Mouse (Mus musculus) macrophage (primary cell): ENCODE data around the gene Dpp9. TPM values are rescaled to one million over a fixed set of nuclear protein-coding genes. Genes with fewer than 3 reads are reported as not detected.

ENCODE experiments used
- H3K27ac ChIP-seq: fragments of 350-480 bp; formaldehyde crosslinking; 2 replicates; pipeline ENCODE4 v1.9.0; 2021
- H3K36me3 ChIP-seq: fragments of 350-480 bp; formaldehyde crosslinking; 2 replicates; pipeline ENCODE4 v1.9.0; 2021; ENCODE audit errors: inconsistent target
- H3K4me3 ChIP-seq: fragments of 350-480 bp; formaldehyde crosslinking; 2 replicates; pipeline ENCODE4 v1.9.0; 2021; ENCODE audit errors: inconsistent target
- H3K79me2 ChIP-seq: fragments of 350-480 bp; formaldehyde crosslinking; 2 replicates; pipeline ENCODE4 v1.9.0; 2021; ENCODE audit errors: inconsistent target
- WGBS: methylation state at CpG from one replicate; pipeline ENCODE4 v1.1.7; 2026; ENCODE audit warnings: inconsistent platforms; ENCODE audit not compliant: missing documents; 5-methylcytosine and 5-hydroxymethylcytosine counted together
- polyA plus RNA-seq: library from polyadenylated mRNA; stranded (reverse); fragments of 250-400 nt; gene quantifications from 3 replicates; pipeline ENCODE4 v1.2.4, GENCODE M21; 2018; ENCODE audit warnings: inconsistent platforms

Dpp9 gene
- polyA plus RNA-seq, 1 experiment from 2014 or later: 19.4 TPM

GRCm38 (mm10) chr17:56183658-56184103 is 35.0 kb downstream of the Dpp9 start, which contains the start of gene Mydgf:
TSS of gene Mydgf (minus strand) at chr17:56183920.
- H3K27ac ChIP-seq: peak within 1 kb of the TSS; percentile 63
- H3K36me3 ChIP-seq: peaks cover 40% of the 10 kb centered on the region
- peak within 1 kb of the TSS; percentile 91 for H3K4me3 ChIP-seq
- under 1% methylated on average over 47 of the region's 47 CpGs for WGBS
- peaks cover 28% of the 10 kb centered on the region for H3K79me2 ChIP-seq

DNA sequence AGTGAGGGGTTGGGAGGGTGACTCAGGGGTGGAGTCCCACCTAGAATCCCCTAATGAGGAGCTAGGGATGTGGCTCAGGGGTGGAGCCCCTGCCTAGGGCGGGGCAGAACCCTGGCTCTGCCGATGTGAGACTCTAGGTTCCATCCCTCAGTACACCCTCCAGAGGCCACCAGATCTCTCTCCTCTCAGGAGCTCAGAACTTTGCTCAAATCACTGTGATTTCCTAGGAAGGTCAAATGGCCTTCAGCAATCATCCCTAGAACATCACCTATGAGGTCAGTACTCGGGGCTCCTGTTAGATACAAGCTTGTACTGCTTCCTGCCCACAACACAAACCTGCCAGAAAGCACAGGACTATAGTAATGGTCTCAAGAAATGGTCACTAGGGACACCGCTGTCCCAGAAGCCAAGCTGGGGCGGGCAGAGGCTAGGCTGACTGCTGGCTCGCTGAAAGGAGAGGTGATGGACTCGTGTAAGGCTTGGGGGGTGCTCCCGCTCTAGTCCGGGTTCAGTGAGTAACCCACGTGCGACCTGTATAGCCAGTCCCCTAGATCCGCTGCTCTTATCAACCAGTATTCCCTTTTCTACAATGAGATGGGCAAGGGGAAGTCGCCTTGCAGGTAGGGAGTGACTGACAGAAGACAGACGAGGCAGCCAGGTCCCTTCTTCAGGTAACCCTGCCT is 35.6 kb downstream of the Dpp9 start:
- Histone ChIP-seq H3K36me3 (peaks cover 39% of the 10 kb centered on the region), H3K4me3 (peak overlapping the region; percentile 91), H3K79me2 (peaks cover 28% of the 10 kb centered on the region), H3K27ac (peak overlapping the region; percentile 63)
- 6% methylated on average over 13 of the region's 14 CpGs for WGBS

DNA sequence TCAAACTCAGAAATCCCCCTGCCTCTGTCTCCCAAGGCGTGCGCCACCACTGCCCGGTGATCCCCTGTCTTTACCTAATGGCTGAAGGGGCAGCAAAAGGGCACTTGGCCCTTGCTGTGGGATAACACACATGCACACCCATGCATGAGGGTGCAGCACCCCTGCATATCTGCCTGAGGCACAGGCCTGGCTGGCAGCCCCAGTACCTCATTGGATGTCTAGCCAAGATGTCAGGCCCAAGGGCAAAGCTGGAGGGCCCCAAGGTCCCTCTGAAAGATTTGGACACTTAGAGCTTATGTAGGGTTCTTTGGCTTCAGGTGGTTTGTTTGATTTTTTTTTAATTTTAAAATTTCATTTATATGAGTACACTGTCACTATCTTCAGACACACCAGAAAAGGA is 43.3 kb downstream of the Dpp9 start:
- WGBS: 94% methylated on average over 3 of the region's 3 CpGs
- no peak overlapping the region for H3K27ac ChIP-seq
- H3K4me3 ChIP-seq: no peak overlapping the region
- H3K79me2 ChIP-seq: no peaks in the 10 kb centered on the region; the same call in 1 of the 2 replicates
- peaks cover 44% of the 10 kb centered on the region for H3K36me3 ChIP-seq

DNA sequence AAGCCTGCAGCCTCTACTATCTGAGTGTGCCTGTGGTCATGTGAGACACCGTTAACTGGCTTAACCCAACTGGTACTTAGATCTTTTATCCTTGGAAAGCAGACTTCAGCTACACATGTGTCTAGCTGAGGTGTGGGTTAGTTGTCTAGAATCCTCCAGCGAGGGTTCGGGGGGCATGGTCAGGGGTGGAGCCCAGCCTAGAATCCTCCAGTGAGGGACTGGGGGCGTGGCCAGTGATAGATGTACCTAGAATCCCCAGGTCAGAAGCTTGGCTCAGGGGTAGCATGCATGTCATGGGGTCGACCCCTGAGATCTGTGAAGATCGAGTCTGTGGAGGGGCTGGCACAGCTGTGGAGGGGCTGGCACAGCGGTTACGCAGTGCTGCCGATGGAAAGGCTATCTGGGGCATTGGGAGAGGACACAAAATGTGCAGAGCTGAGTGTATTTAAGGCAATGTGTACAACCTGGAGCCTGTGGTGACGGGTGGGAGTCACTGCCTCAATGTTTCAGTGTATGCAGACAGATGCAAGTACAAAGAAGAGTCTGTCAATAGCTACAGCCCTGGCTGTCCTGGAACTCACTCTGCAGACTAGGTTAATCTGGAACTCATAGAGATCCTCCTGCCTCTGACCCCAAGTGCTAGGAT is 45.2 kb downstream of the Dpp9 start:
- H3K27ac ChIP-seq: no peak overlapping the region
- WGBS: 81% methylated on average over 10 of the region's 10 CpGs
- no peak overlapping the region for H3K4me3 ChIP-seq
- H3K79me2 ChIP-seq: no peaks in the 10 kb centered on the region
- H3K36me3 ChIP-seq: peaks cover 32% of the 10 kb centered on the region

- Histone ChIP-seq H3K36me3 (peaks cover 15% of the 10 kb centered on the region), H3K27ac (no peak overlapping the region), H3K79me2 (no peaks in the 10 kb centered on the region), H3K4me3 (no peak overlapping the region)
- WGBS: 97% methylated on average over 16 of the region's 17 CpGs
These were observed 46.8 kb downstream of the Dpp9 start for GRCm38 (mm10) chr17:56171881-56172280.

DNA sequence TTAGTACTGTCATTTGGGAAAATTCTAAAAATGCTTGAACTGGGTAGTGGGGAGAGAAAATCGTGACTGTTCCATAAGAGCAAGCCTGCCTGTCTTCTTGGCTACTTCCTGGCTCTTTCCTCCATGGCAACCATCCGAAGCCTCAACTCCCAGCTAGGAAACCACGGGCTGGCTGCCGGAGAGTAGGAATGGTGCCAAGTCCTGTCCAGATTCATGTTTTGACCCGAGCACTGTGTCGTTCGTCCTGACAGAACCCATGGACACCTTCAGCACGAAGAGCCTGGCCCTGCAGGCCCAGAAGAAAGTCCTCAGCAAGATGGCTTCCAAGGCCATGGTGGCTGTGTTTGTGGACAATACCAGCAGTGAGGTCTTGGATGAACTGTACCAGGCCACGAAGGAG is 47.2 kb downstream of the Dpp9 start:
- Histone ChIP-seq H3K27ac (no peak overlapping the region), H3K36me3 (peaks cover 11% of the 10 kb centered on the region; the same call in 1 of the 2 replicates), H3K79me2 (no peaks in the 10 kb centered on the region), H3K4me3 (no peak overlapping the region)
- WGBS: 89% methylated on average over 9 of the region's 9 CpGs

DNA sequence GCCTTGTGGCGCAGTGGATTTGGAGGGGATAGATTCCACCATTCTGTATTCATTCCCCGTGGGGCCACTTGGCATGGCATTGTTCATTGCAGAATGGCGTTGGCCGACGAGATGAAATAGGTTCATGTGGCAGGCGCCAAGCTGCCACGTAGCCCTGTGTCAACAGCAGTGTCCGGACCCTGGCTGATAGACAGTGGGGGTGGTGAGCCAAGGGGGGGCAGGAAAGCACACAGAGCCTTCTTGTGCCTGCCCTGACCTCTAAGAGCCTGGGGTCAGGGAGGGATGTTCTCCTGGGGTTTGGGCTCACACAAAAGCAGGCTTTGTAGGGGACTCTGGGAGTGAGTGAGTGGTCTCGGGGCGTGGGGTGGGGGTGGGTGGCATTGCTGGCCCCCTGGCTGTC is 48.1 kb downstream of the Dpp9 start:
- Histone ChIP-seq H3K36me3 (0 out of 2 replicates have a peak, but pooled peaks cover 6% of the 10 kb centered on the region), H3K4me3 (no peak overlapping the region), H3K79me2 (no peaks in the 10 kb centered on the region), H3K27ac (no peak overlapping the region)
- WGBS: 97% methylated on average over 10 of the region's 10 CpGs

- no peaks in the 10 kb centered on the region for H3K36me3 ChIP-seq
- H3K27ac ChIP-seq: no peak overlapping the region
- no peak overlapping the region for H3K4me3 ChIP-seq
- WGBS: 43% methylated on average over 6 of the region's 6 CpGs
- H3K79me2 ChIP-seq: no peaks in the 10 kb centered on the region
These were observed 48.9 kb downstream of the Dpp9 start for GRCm38 (mm10) chr17:56169830-56170229.

DNA sequence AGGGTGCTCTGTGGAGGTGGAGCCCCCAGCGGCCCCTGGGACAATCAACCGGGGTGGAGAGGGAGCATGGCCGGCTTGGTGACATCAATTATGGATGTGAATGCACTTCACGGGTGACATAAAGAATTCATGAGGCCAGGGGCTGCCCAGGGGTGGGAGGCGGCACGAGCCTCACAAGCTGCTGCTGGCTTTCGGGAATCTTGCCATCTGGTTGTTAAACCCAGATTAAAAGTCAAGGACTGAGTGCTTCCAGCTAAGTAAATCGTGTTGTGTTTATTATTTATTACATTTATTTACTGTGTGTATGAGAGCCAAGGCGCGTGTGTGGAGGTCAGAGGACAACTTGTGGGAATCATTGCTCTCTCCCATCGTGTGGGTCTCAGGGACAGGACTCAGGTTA is 53.0 kb downstream of the Dpp9 start:
- Histone ChIP-seq H3K27ac (no peak overlapping the region), H3K4me3 (no peak overlapping the region), H3K36me3 (no peaks in the 10 kb centered on the region), H3K79me2 (no peaks in the 10 kb centered on the region)
- 93% methylated on average over 9 of the region's 11 CpGs for WGBS

DNA sequence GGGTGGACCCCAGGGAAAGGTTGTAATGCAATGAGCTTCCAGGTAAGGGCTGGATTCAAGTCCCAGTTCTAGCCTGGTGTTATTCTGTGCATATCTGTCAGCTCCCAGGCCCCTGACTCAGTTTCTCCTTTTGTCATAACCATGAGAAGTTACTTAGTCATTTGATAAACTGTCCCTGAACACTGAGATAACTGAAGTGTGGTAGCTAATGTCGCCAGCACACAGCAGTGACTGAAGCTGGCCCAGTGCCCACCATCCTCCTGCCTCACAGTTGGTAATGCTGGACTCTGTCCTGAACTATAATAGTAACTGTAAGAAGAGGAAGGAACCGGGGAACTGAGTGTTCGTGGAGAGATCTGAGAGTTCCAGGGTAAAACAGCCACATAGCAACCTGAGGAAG is 54.2 kb downstream of the Dpp9 start:
- Histone ChIP-seq H3K36me3 (no peaks in the 10 kb centered on the region), H3K4me3 (no peak overlapping the region), H3K27ac (no peak overlapping the region), H3K79me2 (no peaks in the 10 kb centered on the region)
- 49% methylated on average over 3 of the region's 3 CpGs for WGBS

GRCm38 (mm10) chr17:56163523-56164102 is 55.1 kb downstream of the Dpp9 start:
- Histone ChIP-seq H3K36me3 (no peaks in the 10 kb centered on the region), H3K79me2 (no peaks in the 10 kb centered on the region), H3K27ac (no peak overlapping the region), H3K4me3 (no peak overlapping the region)
- WGBS: 89% methylated on average over 6 of the region's 6 CpGs

DNA sequence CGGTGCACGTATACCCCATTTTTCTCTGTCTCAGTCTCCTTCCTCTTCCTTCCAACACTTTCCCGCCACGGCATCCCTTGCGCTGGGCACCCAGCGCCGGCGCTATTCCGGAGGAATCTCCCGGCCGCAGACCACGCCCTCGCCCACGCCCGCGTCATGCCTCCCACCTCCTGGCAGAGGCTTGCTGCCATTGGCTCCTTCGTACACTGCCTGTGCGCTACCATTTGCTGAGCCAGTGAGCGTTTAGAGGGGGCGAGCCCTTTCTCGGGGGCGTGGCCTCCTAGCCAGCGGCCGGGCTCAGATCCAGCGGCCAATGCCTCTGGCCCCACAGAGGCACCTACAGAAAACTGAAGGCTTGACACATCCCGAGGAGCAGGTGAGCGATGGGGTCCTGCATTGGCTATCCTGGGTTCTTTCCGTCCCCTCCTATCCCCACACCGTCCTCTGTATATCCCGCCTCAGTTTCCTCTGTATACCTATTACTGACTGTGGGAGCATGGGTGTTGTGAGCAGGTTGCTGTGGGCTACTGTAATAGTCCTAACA is 56.4 kb downstream of the Dpp9 start, which contains the start of gene Tnfaip8l1:
Gene Tnfaip8l1 (plus strand): TSS at position 247 of the 544 bp plus-strand sequence.
- H3K27ac ChIP-seq: peak within 1 kb of the TSS; percentile 51
- under 1% methylated on average over 30 of the region's 30 CpGs for WGBS
- no peaks in the 10 kb centered on the region for H3K79me2 ChIP-seq
- no peaks in the 10 kb centered on the region for H3K36me3 ChIP-seq
- H3K4me3 ChIP-seq: peak within 1 kb of the TSS; percentile 49

GRCm38 (mm10) chr17:56159729-56160128 is 59.0 kb downstream of the Dpp9 start:
- 4% methylated on average over 9 of the region's 9 CpGs for WGBS
- no peaks in the 10 kb centered on the region for H3K36me3 ChIP-seq
- H3K4me3 ChIP-seq: no peak overlapping the region
- H3K79me2 ChIP-seq: no peaks in the 10 kb centered on the region
- no peak overlapping the region for H3K27ac ChIP-seq

- WGBS: 25% methylated on average over 9 of the region's 9 CpGs
- no peak overlapping the region for H3K4me3 ChIP-seq
- H3K36me3 ChIP-seq: no peaks in the 10 kb centered on the region
- no peak overlapping the region for H3K27ac ChIP-seq
- H3K79me2 ChIP-seq: no peaks in the 10 kb centered on the region
These were observed 65.1 kb downstream of the Dpp9 start for GRCm38 (mm10) chr17:56153643-56154042.

DNA sequence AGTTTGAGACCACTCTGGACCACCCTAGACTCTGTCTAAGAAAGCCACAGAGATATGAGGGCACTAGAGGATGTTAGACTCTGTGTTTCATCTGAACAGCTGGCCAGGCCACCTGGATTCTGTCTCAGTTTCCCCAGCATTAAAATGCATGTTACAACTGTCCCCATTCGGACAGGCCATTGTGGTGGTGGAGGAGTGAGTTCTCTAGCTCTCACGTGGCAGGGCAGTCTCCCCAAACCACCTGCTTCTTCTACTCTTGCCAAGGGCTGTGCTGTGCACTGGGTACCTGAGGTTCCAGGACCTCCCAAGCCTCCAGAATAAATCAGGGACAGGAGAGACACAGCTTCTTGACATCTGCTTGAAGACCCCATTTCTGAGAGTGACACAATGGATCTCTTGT is 68.8 kb downstream of the Dpp9 start:
- no peak overlapping the region for H3K27ac ChIP-seq
- no peaks in the 10 kb centered on the region for H3K36me3 ChIP-seq
- H3K4me3 ChIP-seq: no peak overlapping the region
- H3K79me2 ChIP-seq: no peaks in the 10 kb centered on the region
- 73% methylated on average over 2 of the region's 2 CpGs for WGBS
